Mouse (Mus musculus): ENCODE results near the gene Psma5. TPM values are rescaled to one million over a fixed set of nuclear protein-coding genes. Genes with fewer than 3 reads are reported as not detected.

Gene Psma5
- polyA plus RNA-seq, 1 experiment, result 37.4 TPM

DNA sequence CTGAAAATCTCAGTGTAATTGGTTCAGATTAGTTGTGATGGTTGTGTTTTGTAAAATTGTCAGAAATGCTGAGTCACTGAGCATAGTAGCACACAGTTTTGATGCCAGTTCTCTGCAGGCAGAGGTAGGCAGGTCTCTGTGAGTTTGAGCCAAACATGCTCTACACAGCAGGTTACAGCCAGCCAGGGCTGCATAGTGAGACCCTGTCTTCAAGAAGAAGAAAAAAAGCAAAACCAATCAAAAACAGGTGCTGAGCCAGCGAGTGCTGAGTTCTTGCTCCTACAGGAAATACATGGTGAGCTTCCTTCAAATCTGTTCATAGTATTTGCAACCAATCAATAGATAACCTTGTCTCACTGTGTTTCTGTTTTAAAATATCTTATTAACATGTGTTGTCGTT is 61.8 kb downstream of the Psma5 start:
- WGBS, result 80% methylated on average over 2 of the region's 2 CpGs
- H3K4me3 ChIP-seq (replicated peaks; ENCODE audit: extremely low read depth, low read depth, low read length), result no peak overlapping the region
- no peak for DNase-seq
- TF ChIP-seq CTCF (IDR thresholded peaks at IDR 0.05; ENCODE audit: insufficient read depth, low read length), result no peak
- TF ChIP-seq POLR2A (IDR thresholded peaks at IDR 0.05; ENCODE audit: borderline replicate concordance, extremely low read depth, low read depth, low read length), result no peak
- H3K4me1 ChIP-seq (ENCODE audit: control insufficient read depth, insufficient read depth, low read length), result peaks cover 2% of the 10 kb centered on the region; the same call in 1 of the 2 replicates

DNA sequence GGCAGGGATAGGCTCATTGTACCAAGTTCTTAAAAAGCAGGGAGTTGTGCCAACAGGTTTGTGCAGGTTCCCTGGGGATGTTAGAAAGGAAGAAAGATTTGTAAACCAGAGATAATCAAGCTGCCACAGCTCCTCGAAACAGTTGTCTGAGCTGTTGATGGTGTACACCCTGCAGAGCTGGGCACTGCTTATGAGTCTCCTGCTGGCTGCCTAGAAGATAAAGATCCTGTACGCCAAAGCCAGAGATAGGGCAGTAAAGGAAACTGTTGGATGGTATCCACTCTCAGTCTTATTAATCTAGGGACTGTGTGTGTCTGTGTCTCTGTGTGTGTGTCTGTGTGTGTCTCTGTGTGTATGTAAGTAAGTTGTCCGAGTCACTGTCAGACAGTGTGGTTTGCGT is 64.9 kb downstream of the Psma5 start:
- no peak for TF ChIP-seq POLR2A (IDR thresholded peaks at IDR 0.05; ENCODE audit: borderline replicate concordance, extremely low read depth, low read depth, low read length)
- TF ChIP-seq CTCF (IDR thresholded peaks at IDR 0.05; ENCODE audit: insufficient read depth, low read length), result no peak
- no peak overlapping the region for H3K4me3 ChIP-seq (replicated peaks; ENCODE audit: extremely low read depth, low read depth, low read length)
- H3K4me1 ChIP-seq (ENCODE audit: control insufficient read depth, insufficient read depth, low read length), result peaks cover 4% of the 10 kb centered on the region; the same call in 1 of the 2 replicates
- WGBS, result 52% methylated on average over 4 of the region's 4 CpGs
- DNase-seq, result no peak

DNA sequence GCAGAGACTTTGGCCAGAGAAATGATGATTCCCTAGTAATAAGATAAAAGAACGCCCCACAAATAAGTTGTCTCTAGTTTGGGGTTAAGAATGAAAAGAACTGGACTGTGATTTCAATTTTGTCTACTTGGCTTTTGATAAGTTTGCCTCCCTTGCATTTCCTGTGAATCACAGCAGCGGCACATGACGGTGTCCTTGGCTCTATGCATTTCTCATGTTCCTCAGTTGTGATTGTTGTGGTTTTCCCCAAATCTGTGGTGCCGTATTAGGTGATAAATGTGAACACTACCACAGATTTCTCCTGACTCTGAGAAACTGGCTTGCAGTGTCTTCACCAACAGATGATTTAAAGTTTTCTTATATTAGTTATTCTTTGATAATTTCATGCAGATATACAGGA is 65.4 kb downstream of the Psma5 start:
- no peak overlapping the region for H3K4me3 ChIP-seq (replicated peaks; ENCODE audit: extremely low read depth, low read depth, low read length)
- no peak for TF ChIP-seq CTCF (IDR thresholded peaks at IDR 0.05; ENCODE audit: insufficient read depth, low read length)
- TF ChIP-seq POLR2A (IDR thresholded peaks at IDR 0.05; ENCODE audit: borderline replicate concordance, extremely low read depth, low read depth, low read length), result no peak
- DNase-seq, result no peak
- H3K4me1 ChIP-seq (ENCODE audit: control insufficient read depth, insufficient read depth, low read length), result peaks cover 4% of the 10 kb centered on the region; the same call in 1 of the 2 replicates
- WGBS, result 81% methylated on average over 4 of the region's 4 CpGs

DNA sequence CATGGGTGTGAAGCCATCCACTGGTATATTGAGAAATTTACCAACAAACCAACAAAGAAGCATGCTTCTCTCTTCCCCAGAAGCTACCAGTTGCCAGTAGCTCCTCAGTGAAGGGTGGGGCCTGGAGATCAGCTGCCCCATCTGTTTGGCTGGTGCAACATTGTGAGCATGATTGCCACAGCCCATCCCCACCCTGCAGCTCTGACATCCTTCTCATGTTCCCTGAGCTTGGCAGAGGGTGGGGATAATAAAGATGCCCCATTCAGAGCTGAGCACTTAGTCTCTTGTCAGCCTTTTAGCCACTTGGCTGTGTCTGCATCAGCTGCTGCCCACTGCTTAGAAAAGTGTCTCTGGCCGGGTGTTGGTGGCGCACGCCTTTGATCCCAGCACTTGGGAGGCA is 66.2 kb downstream of the Psma5 start:
- no peak overlapping the region for H3K4me3 ChIP-seq (replicated peaks; ENCODE audit: extremely low read depth, low read depth, low read length)
- H3K4me1 ChIP-seq (ENCODE audit: control insufficient read depth, insufficient read depth, low read length), result peaks cover 4% of the 10 kb centered on the region; the same call in 1 of the 2 replicates
- no peak for TF ChIP-seq CTCF (IDR thresholded peaks at IDR 0.05; ENCODE audit: insufficient read depth, low read length)
- no peak for TF ChIP-seq POLR2A (IDR thresholded peaks at IDR 0.05; ENCODE audit: borderline replicate concordance, extremely low read depth, low read depth, low read length)
- no peak for DNase-seq
- WGBS, result 77% methylated on average over 3 of the region's 3 CpGs

DNA sequence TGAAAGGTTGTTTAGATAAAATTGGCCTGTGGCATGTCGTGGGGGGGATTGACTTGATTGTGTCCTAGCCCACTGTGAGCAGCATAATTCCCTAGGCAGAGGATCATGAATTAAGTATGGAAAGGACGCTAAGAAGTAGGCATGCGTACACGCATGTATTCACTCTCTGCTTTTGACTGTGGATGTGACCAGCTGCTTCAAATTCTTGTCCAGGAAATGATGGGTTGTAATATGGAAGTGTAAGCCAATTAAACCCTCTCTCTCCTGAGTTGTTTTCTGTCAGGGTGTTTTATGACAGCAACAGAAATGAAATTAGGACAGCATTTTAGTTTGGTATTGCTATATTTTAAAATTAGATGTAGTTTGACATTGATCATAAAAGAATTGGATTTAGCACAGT is 68.1 kb downstream of the Psma5 start:
- H3K4me1 ChIP-seq (ENCODE audit: control insufficient read depth, insufficient read depth, low read length), result peaks cover 10% of the 10 kb centered on the region; the same call in 1 of the 2 replicates
- H3K4me3 ChIP-seq (replicated peaks; ENCODE audit: extremely low read depth, low read depth, low read length), result no peak overlapping the region
- DNase-seq, result no peak
- TF ChIP-seq CTCF (IDR thresholded peaks at IDR 0.05; ENCODE audit: insufficient read depth, low read length), result no peak
- TF ChIP-seq POLR2A (IDR thresholded peaks at IDR 0.05; ENCODE audit: borderline replicate concordance, extremely low read depth, low read depth, low read length), result no peak
- 82% methylated on average over 4 of the region's 4 CpGs for WGBS

DNA sequence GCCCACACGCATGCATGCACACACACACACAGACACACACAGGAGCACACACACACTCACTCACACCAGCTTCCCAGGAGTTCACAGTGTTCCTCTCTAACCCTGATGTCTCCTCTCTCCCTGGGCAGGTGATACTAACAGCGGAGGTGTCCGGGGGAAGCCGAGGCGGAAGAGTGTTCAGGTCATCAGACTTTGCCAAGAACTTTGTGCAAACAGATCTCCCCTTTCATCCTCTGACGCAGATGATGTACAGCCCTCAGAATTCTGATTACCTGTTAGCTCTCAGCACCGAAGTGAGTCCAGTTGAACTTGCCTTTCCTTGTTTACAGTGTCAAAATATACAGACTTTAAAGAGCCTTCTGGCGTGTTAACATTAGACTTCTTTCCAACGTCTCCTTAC is 68.8 kb downstream of the Psma5 start:
- no peak for DNase-seq
- peaks cover 10% of the 10 kb centered on the region; the same call in 1 of the 2 replicates for H3K4me1 ChIP-seq (ENCODE audit: control insufficient read depth, insufficient read depth, low read length)
- TF ChIP-seq CTCF (IDR thresholded peaks at IDR 0.05; ENCODE audit: insufficient read depth, low read length), result no peak
- no peak for TF ChIP-seq POLR2A (IDR thresholded peaks at IDR 0.05; ENCODE audit: borderline replicate concordance, extremely low read depth, low read depth, low read length)
- H3K4me3 ChIP-seq (replicated peaks; ENCODE audit: extremely low read depth, low read depth, low read length), result no peak overlapping the region
- WGBS, result 74% methylated on average over 9 of the region's 9 CpGs

DNA sequence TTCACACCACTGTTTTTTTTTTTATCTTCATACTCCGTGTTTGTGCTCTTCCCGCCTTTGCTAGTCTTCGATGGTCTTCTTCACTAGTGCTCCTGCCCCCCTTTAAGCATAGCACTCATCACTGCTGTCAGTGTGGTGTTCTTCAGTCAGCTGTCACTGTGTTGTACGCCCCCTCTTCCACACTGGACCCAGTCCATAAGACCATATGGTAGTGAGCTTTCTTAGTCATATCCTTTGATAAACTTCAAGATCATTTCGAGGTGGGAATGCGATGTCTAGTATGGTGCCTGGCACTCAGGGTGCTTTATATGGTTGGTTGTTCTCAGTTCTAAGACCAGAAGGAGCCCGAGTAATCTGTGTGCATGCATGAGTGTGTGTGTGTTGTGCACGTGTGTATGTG is 70.5 kb downstream of the Psma5 start:
- Histone ChIP-seq H3K4me3 (replicated peaks; ENCODE audit: extremely low read depth, low read depth, low read length) (no peak overlapping the region), H3K4me1 (ENCODE audit: control insufficient read depth, insufficient read depth, low read length) (peaks cover 10% of the 10 kb centered on the region; the same call in 1 of the 2 replicates)
- WGBS, result 74% methylated on average over 8 of the region's 8 CpGs
- TF ChIP-seq POLR2A (IDR thresholded peaks at IDR 0.05; ENCODE audit: borderline replicate concordance, extremely low read depth, low read depth, low read length), result no peak
- no peak for TF ChIP-seq CTCF (IDR thresholded peaks at IDR 0.05; ENCODE audit: insufficient read depth, low read length)
- no peak for DNase-seq

DNA sequence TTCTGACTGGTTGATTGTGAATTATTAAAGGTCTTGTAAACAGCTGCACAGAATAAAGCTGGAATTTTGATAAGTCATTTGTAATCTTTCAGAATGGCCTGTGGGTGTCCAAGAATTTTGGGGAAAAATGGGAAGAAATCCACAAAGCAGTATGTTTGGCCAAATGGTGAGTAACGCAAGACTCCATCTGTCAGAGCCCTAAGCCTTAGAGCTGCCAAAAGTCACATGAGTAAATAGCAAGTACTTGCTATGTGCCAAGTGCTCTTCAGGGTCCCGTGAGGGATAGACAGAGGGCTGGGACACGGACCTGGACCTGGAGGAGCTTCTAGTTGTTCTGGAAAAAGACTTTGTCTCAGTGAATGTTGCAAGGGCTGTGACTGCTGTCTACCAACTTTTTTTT is 71.2 kb downstream of the Psma5 start:
- Histone ChIP-seq H3K4me1 (ENCODE audit: control insufficient read depth, insufficient read depth, low read length) (peaks cover 10% of the 10 kb centered on the region; the same call in 1 of the 2 replicates), H3K4me3 (replicated peaks; ENCODE audit: extremely low read depth, low read depth, low read length) (no peak overlapping the region)
- DNase-seq, result peak; percentile 36
- 28% methylated on average over 3 of the region's 3 CpGs for WGBS
- TF ChIP-seq POLR2A (IDR thresholded peaks at IDR 0.05; ENCODE audit: borderline replicate concordance, extremely low read depth, low read depth, low read length), result no peak
- no peak for TF ChIP-seq CTCF (IDR thresholded peaks at IDR 0.05; ENCODE audit: insufficient read depth, low read length)

DNA sequence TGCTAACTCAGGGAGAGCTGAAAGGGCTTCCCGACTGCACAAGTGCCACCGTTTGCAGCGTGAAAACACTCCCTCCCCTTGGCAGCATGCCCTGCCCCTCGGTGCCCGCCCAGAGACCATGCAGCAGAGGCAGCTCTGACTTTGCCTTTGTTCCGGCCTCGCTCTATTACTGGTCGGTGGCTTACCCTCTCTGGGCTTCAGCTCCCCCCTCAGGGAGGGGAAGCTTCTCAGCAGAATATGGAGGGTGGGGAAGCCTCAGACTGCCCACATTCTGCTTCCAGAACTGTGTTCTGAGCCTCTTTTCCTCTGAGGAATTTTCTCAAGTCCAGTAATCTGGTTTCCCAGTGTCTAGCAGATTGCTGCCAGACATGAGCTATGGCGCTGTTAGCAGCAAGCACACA is 71.7 kb downstream of the Psma5 start:
- 8% methylated on average over 9 of the region's 9 CpGs for WGBS
- peak; percentile 73 for DNase-seq
- H3K4me3 ChIP-seq (replicated peaks; ENCODE audit: extremely low read depth, low read depth, low read length), result no peak overlapping the region
- H3K4me1 ChIP-seq (ENCODE audit: control insufficient read depth, insufficient read depth, low read length), result peaks cover 10% of the 10 kb centered on the region; the same call in 1 of the 2 replicates
- TF ChIP-seq CTCF (IDR thresholded peaks at IDR 0.05; ENCODE audit: insufficient read depth, low read length) (no peak), POLR2A (IDR thresholded peaks at IDR 0.05; ENCODE audit: borderline replicate concordance, extremely low read depth, low read depth, low read length) (no peak)

Other genes starting within 250 kb of the Psma5 start
- 1,241 and 1,426 TPM in 2 replicates for gene Gstm1, start 239.0 kb upstream of the Psma5 start, polyA plus RNA-seq (2012; rRNA removed)
- gene Gstm4, start 212.0 kb upstream of the Psma5 start, polyA plus RNA-seq (2012; rRNA removed), result 11.7 and 17.9 TPM in 2 replicates
- gene Ampd2, start 170.3 kb upstream of the Psma5 start, polyA plus RNA-seq (2012; rRNA removed), result 77.5 and 84.7 TPM in 2 replicates
- gene Gnat2, start 164.1 kb upstream of the Psma5 start, polyA plus RNA-seq (2012; rRNA removed), result 0.24 TPM in 1 of 2 replicates, not detected in the other
- gene Gnai3, start 110.8 kb upstream of the Psma5 start, polyA plus RNA-seq (2012; rRNA removed), result 15.9 and 29.5 TPM in 2 replicates
- not detected in 2 replicates for gene Gpr61, start 102.0 kb upstream of the Psma5 start, polyA plus RNA-seq (2012; rRNA removed)
- gene Amigo1, start 70.6 kb upstream of the Psma5 start, polyA plus RNA-seq (2012; rRNA removed), result 22.3 and 27.1 TPM in 2 replicates
- 8.1 and 11.4 TPM in 2 replicates for gene Cyb561d1, start 55.7 kb upstream of the Psma5 start, polyA plus RNA-seq (2012; rRNA removed)
- gene Atxn7l2, start 46.0 kb upstream of the Psma5 start, polyA plus RNA-seq (2012; rRNA removed), result 8.6 and 10.5 TPM in 2 replicates
- gene Sypl2, start 30.3 kb upstream of the Psma5 start, polyA plus RNA-seq (2012; rRNA removed), result 0.18 and 3.1 TPM in 2 replicates
- gene Sort1, start 27.2 kb downstream of the Psma5 start, polyA plus RNA-seq (2012; rRNA removed), result 104 and 141 TPM in 2 replicates
- gene Mybphl, start 108.0 kb downstream of the Psma5 start, polyA plus RNA-seq (2012; rRNA removed), result 34.9 and 39.2 TPM in 2 replicates
- 2.3 and 2.4 TPM in 2 replicates for gene Psrc1, start 126.9 kb downstream of the Psma5 start, polyA plus RNA-seq (2012; rRNA removed)
- gene Celsr2, start 158.6 kb downstream of the Psma5 start, polyA plus RNA-seq (2012; rRNA removed), result 22.7 and 26.7 TPM in 2 replicates
- gene Sars, start 188.3 kb downstream of the Psma5 start, polyA plus RNA-seq (2012; rRNA removed), result 29.4 and 48.0 TPM in 2 replicates

Data from lung, adult 2 months (tissue).